Mouse (Mus musculus) brown adipose tissue, adult 24 weeks (tissue): Measurements from ENCODE around the gene Kmt2d. TPM values are rescaled to one million over a fixed set of nuclear protein-coding genes. Genes with fewer than 3 reads are reported as not detected.

Experiments
- H3K27ac ChIP-seq: fragments of 200-500 bp; replicated peaks from 2 replicates; pipeline ENCODE4 v1.5.1; 2012; ENCODE audit warnings: low read depth, mild to moderate bottlenecking, low read length
- H3K4me1 ChIP-seq: fragments of 200-500 bp; 2 replicates; pipeline ENCODE4 v1.6.1; 2012; ENCODE audit warnings: low read length, mixed read lengths; ENCODE audit not compliant: control insufficient read depth, insufficient read depth, insufficient read length
- H3K4me3 ChIP-seq: fragments of 200-500 bp; 2 replicates; pipeline ENCODE4 v1.5.1; 2012; ENCODE audit warnings: low read depth, mild to moderate bottlenecking, low read length, moderate library complexity; ENCODE audit not compliant: insufficient read depth
- polyA plus RNA-seq: library from polyadenylated mRNA; stranded (reverse); fragments of >200 nt; gene quantifications from 2 replicates; pipeline ENCODE4 v1.2.4, GENCODE M21; 2012; ENCODE audit not compliant: missing spikeins, insufficient read depth, insufficient read length

Gene Kmt2d
- polyA plus RNA-seq, 1 experiment: 11.1 TPM

DNA sequence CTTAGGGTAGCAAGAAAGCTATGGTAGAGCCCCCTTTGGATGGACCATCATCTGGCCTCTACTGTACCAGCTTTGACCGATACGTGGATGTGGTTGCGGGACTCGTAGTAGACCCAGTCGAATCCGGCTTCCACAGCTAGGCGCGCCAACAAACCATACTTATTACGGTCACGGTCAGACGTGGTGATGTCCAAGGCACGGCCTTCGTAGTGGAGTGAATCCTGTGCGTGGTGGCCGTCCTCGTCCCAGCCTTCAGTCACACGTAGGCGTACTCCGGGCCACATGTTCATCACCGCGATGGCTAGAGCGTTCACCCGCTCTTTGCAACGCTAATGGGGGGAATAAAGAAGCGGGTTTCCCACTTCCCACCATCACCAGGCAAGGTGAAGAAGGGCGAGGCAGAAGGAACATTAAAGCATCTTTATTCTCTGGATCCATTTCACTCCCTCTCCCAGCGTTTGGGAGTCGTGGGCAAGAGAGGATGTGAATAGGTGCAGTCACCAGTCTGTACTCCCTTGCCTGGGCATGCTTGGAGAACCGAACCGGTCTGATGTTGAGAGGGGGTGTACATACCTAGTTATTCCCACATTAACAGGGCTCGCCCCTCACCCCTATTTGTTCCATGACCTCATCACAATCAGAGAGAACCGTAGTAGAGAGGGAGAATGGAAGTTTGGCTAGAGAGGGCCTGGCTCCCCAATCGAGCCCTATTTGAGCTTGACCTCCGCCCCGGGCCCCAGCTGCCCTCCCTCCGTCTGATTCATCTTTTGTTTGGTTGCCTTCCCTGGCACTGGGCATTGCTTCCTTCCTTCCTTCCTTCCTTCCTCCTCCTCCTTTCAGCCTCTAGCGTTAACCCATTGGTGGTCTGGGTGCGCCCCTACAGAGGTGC, 24.0 kb upstream of the Kmt2d start:
- peaks cover 15% of the 10 kb centered on the region for H3K4me1 ChIP-seq

GRCm38 (mm10) chr15:98893940-98894745, 23.1 kb upstream of the Kmt2d start, which contains the start of gene Rhebl1:
Gene Rhebl1 (minus strand): TSS chr15:98894540.
- Histone ChIP-seq H3K27ac (no peak within 1 kb of the TSS; the same call in 1 of the 2 replicates), H3K4me1 (peaks cover 15% of the 10 kb centered on the region), H3K4me3 (peak within 1 kb of the TSS; percentile 76)

More for the DNA sequence above, 24.0 kb upstream of the Kmt2d start:
- Histone ChIP-seq H3K4me3 (peak overlapping the region; percentile 76), H3K27ac (no peak overlapping the region; the same call in 1 of the 2 replicates)

DNA sequence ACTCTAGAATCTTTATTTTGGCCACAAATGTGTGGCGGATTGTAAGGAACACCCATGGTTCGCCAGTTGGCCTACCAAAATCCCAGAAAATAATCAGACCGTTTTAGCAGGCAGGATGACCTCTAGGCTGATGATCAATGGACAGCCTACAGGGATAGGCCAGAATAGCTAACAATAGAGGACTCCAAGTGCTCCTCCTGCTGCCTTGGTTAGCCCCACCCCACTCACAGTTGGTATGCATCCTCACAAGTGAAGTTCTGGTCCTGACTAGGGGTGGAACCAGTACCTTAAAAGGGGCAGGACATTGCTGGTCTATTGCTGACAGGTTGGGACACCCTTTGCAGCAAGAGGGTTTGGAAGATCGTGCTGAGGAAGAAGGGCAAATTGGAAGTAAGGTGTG, 22.0 kb upstream of the Kmt2d start:
- no peak overlapping the region for H3K4me3 ChIP-seq
- H3K4me1 ChIP-seq: peaks cover 15% of the 10 kb centered on the region
- H3K27ac ChIP-seq: no peak overlapping the region

DNA sequence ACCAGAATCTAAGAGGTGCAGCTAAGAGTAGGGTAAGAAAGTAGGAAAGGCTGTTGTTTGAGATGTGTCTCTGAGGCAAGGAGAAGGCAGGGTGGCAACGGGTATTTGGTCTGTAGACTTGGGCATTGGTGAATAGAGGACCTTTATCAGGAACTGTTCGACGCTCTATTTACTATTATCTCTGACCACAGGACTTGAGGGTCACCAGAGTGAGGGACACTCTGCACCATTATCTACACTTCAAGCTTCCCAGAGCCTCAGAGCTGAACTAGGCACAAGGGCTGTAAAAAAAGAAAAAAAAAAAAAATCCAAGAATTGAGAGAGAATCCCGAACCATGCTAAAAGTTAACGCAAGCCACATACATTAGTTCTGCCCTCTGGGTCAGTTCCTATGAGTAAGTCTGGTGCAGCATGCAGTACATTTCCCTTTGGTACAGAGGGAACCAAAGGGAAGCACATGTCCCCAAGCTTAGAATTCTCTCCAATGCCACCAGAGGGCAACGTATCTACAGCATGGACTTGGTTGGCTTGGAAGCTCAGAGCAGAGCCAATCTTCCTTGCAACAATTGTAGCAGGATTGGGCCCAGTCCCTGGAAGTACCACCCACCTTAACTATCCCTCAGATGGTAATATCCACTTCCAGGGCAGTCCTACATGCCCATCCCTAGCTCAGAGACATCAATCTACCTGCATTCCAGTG, 21.1 kb upstream of the Kmt2d start:
- peaks cover 12% of the 10 kb centered on the region for H3K4me1 ChIP-seq
- H3K4me3 ChIP-seq: no peak overlapping the region
- H3K27ac ChIP-seq: no peak overlapping the region

GRCm38 (mm10) chr15:98891198-98891742, 20.3 kb upstream of the Kmt2d start:
- Histone ChIP-seq H3K4me1 (peaks cover 9% of the 10 kb centered on the region), H3K4me3 (no peak overlapping the region), H3K27ac (no peak overlapping the region)

DNA sequence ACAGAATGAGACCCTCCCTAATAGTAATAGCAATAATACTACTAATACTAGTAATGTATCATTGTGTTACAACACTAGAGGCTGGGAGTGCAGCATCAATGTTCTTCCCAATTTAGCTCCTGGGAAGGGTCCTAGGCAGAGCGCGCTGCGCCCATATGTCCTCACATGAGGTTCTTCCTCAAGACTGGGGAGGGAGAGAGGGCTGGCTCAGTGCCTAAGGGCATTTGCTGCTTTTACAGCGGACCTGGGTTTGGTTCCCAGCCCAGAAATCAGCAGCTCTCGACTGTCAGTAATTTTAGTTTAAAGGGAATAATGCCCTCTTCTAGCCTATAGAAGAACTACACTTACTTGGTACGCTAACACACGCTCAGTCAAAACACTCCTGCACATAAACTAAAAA, 16.5 kb upstream of the Kmt2d start:
- no peak overlapping the region for H3K4me3 ChIP-seq
- H3K4me1 ChIP-seq: no peaks in the 10 kb centered on the region
- no peak overlapping the region for H3K27ac ChIP-seq

- no peaks in the 10 kb centered on the region for H3K4me1 ChIP-seq
- no peak overlapping the region for H3K4me3 ChIP-seq
- no peak overlapping the region for H3K27ac ChIP-seq
These were observed 15.8 kb upstream of the Kmt2d start for GRCm38 (mm10) chr15:98886667-98887387.

- Histone ChIP-seq H3K27ac (no peak overlapping the region), H3K4me1 (no peaks in the 10 kb centered on the region), H3K4me3 (no peak overlapping the region)
These were observed 13.1 kb upstream of the Kmt2d start for GRCm38 (mm10) chr15:98884106-98884505.

DNA sequence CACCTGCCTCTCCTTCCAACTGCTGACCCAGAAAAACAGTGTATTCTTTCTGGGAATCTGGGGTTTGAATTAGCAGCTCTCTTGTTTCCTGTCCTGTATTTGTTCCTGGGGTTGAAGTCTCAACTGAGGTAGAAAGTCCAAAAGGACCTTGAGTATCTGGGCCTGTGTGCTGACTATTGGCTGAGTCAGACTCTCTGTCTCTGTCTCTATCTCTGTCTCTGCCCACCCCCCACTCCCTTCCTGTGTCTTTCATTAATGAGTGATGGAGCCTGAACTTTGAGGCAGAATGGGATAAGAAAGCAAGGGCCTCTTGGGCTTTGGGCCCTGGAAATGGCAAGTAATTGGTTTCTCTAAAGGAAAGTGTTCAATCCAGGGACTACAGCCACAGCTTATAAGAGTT, 12.7 kb upstream of the Kmt2d start:
- Histone ChIP-seq H3K4me3 (no peak overlapping the region), H3K27ac (no peak overlapping the region)

GRCm38 (mm10) chr15:98881656-98882008, 10.6 kb upstream of the Kmt2d start:
- peak overlapping the region; percentile 36 for H3K4me3 ChIP-seq
- no peak overlapping the region for H3K27ac ChIP-seq
- no peaks in the 10 kb centered on the region for H3K4me1 ChIP-seq

More for the DNA sequence above, 12.7 kb upstream of the Kmt2d start:
- H3K4me1 ChIP-seq: no peaks in the 10 kb centered on the region

DNA sequence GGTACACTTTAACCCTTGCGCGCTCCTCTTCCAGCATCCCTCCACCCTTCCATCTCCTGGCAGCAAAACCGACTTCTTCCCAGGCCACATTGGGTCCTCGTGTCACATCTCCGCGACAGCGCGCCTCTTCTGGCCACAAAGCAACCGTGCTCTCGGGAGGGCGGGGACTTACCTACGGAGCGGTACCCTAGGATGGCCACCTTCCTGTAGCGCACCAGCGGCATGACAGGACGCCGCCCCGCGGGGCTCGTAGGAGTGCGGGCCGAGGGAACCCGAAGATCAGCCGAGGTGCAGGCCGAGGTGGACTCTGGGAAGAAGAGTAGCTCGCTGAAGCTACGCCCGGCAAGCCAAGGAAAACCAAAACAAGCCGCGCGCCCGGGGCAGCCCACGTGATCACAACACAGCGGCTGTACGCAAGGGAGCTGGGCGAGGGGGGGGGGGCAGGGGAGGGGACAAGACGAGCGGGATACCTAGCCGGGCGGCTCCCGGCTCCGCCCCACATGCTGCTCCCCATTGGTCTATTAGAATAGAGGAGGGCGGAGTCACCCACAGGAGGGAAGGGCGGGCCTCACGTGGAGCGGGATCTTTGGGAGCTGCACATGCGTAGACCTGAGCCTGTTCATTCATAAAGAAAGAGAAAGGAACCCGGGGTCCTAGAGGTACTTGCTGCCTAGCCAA, 10.1 kb upstream of the Kmt2d start:
- Histone ChIP-seq H3K4me1 (no peaks in the 10 kb centered on the region), H3K27ac (no peak overlapping the region; the same call in 1 of the 2 replicates), H3K4me3 (peak overlapping the region; percentile 89)

- no peak overlapping the region for H3K4me3 ChIP-seq
- no peak overlapping the region for H3K27ac ChIP-seq
- H3K4me1 ChIP-seq: no peaks in the 10 kb centered on the region
These were observed 6.3 kb upstream of the Kmt2d start for GRCm38 (mm10) chr15:98877331-98877730.

- H3K27ac ChIP-seq: peak overlapping the region; percentile 98
These were observed 1.2 kb upstream of the Kmt2d start for GRCm38 (mm10) chr15:98871916-98872888.

More at GRCm38 (mm10) chr15:98871916-98872888, 1.2 kb upstream of the Kmt2d start:
- H3K4me1 ChIP-seq: peaks cover 16% of the 10 kb centered on the region
- peak overlapping the region; percentile 91 for H3K4me3 ChIP-seq
